Mouse (Mus musculus) thymus, adult 2 months (tissue): ENCODE measurements around the gene Fbxl20. TPM values are rescaled to one million over a fixed set of nuclear protein-coding genes. Genes with fewer than 3 reads are reported as not detected.
"Not testable (repeated sequence)": the region's sequence is repeated elsewhere in the genome, so short reads cannot be mapped to it uniquely, and the experiment has no call there.

Experiments used
- DNase-seq: peaks from one replicate; pipeline ENCODE4 v3.0.0; 2021
- H3K27ac ChIP-seq: fragments of 200-500 bp; 2 replicates; pipeline ENCODE4 v1.5.1; 2012; ENCODE audit warnings: low read length, control low read depth; ENCODE audit not compliant: control insufficient read depth, insufficient read depth
- H3K27me3 ChIP-seq: fragments of 200-500 bp; 2 replicates; pipeline ENCODE4 v1.6.1; 2012; ENCODE audit warnings: mild to moderate bottlenecking, low read length, moderate library complexity, mixed read lengths; ENCODE audit not compliant: control insufficient read depth, insufficient read depth
- H3K36me3 ChIP-seq: fragments of 200-500 bp; 2 replicates; pipeline ENCODE4 v1.6.1; 2012; ENCODE audit warnings: mild to moderate bottlenecking, low read length, moderate library complexity; ENCODE audit not compliant: control insufficient read depth, insufficient read depth
- H3K4me1 ChIP-seq: fragments of 200-500 bp; replicated peaks from 2 replicates; pipeline ENCODE4 v1.6.1; 2012; ENCODE audit warnings: low read length; ENCODE audit not compliant: control insufficient read depth, insufficient read depth
- H3K4me3 ChIP-seq: fragments of 200-500 bp; 2 replicates; pipeline ENCODE4 v1.5.1; 2012; ENCODE audit warnings: mild to moderate bottlenecking, low read length, control low read depth, moderate library complexity; ENCODE audit not compliant: control insufficient read depth, insufficient read depth
- CTCF ChIP-seq: fragments of 200-500 bp; IDR thresholded peaks from 2 replicates; pipeline ENCODE4 v1.5.1; 2012; ENCODE audit warnings: mild to moderate bottlenecking, control low read depth, low read length, moderate library complexity, borderline replicate concordance; ENCODE audit not compliant: control insufficient read depth, poor library complexity, insufficient read depth; ENCODE audit errors: extremely low read depth
- POLR2A ChIP-seq: fragments of 200-500 bp; IDR thresholded peaks from 2 replicates; pipeline ENCODE4 v1.6.1; 2012; ENCODE audit warnings: mild to moderate bottlenecking, low read length, control low read depth, moderate library complexity; ENCODE audit not compliant: control insufficient read depth, poor library complexity, insufficient read depth; ENCODE audit errors: extremely low read depth
- WGBS: fragments of 180-500 bp; shearing (Covaris S2); methylation state at CpG from one replicate; pipeline ENCODE4 v1.1.7; 2018; 5-methylcytosine and 5-hydroxymethylcytosine counted together
- polyA plus RNA-seq: library from polyadenylated mRNA; depleted of rRNA; stranded (reverse); fragments of >200 nt; gene quantifications from 2 replicates; pipeline ENCODE4 v1.2.3, GENCODE M21; 2012; rRNA removed

The Fbxl20 gene
- 37.8 and 40.3 TPM in 2 replicates for polyA plus RNA-seq

DNA sequence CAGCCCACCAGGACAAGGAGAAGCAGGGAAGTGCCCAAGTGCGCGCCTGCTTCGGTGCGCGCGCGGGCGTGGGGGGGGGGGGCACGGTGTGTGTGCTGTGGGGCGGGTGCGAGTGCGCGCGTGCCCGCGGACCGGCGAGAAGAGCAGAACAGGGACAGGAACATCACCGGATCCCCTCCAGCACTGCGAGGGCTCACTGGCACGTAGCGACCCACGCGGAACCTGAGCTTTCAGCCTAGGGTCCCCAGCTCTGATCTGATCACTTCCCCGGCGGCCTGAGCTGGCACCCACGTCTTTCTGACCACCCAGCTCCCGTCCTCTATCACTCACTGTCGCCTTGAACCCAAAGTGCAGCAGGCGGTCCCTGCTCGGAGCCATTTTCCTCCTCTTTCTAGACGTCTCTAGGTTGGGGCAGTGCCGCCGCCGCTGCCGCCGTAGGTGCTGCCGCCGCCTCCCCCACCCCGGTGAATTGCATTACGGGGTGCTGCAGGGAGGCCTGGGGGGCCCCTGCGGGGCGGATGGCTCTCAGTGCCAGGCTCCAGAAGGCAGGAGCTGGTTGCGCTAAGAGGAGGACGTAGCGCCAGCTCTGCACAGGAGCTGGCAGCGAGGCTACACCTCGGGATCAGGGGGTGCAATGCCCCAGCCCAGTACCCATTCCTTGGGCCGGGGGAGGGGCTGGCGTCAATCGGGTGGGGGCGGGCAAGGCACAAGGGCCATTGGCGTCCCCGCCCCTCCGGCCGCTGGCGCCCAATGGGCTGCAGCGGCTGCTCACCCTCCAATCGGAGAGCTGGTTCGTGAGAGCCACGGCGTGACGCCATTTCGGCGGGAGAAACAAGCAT, at the start of gene Fbxl20:
Gene Fbxl20 (minus strand): TSS at position 618 of the 839 bp plus-strand sequence.
- no peaks in the 10 kb centered on the region for H3K27me3 ChIP-seq
- H3K4me3 ChIP-seq, result peak within 1 kb of the TSS; percentile 96
- H3K36me3 ChIP-seq, result peaks cover 3% of the 10 kb centered on the region; the same call in 1 of the 2 replicates
- under 1% methylated on average over 64 of the region's 65 CpGs for WGBS
- peaks cover 8% of the 10 kb centered on the region for H3K4me1 ChIP-seq
- peak; percentile 85 for DNase-seq
- H3K27ac ChIP-seq, result peak within 1 kb of the TSS; percentile 53
- no peak for TF ChIP-seq CTCF
- 0 out of 2 replicates have a peak, but pooled peaks have one; percentile 27 for TF ChIP-seq POLR2A

DNA sequence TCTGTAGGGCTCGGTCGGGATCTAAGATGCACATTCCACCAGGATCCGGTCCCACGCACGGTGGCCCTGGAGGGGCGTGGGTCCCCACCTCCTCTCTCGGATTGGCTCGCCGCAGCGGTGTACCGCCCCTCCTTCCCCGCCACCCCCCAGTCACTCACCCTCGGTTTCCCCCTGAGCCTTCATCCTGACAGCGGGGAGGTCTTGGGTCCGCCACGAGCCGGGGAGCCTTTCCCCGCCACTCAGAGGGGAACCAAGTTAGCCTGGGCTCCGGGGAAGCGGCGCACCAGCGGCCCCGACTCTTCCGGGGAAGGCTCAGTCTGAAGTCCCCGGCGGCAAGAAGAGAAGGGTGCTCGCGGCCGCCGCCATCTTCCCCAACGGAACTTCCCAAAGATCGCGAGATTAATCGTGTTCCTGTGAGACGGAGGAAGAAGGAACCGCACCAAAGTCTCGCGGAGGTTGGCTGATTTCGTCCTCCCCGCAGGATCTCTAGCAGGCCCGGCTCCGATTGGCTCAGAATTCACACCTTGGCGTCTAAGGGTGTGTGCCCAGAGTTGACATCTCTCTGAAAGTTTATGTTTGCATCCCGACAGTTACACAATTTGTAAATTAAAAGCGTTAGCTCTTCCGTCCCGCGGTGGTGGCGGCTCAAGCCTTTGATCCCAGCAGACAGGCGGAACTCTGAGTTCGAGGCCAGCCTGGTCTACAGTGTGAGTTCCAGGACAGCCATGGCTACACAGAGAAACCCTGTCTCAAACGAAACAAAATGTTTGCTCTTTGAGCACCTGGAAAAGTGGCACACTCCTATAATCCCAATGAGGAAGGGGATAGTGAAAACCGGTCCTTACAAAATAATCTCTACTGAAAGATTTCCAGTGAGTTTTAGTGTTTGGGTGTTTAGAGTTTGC, 43.0 kb upstream of the Fbxl20 start, which contains the start of gene Med1:
Gene Med1 (minus strand): TSS at position 393 of the 905 bp plus-strand sequence.
- Histone ChIP-seq H3K27me3 (no peaks in the 10 kb centered on the region), H3K4me1 (peaks cover 9% of the 10 kb centered on the region), H3K36me3 (peaks cover 6% of the 10 kb centered on the region), H3K27ac (peak within 1 kb of the TSS; percentile 81), H3K4me3 (peak within 1 kb of the TSS; percentile 68)
- WGBS, result under 1% methylated on average over 52 of the region's 53 CpGs
- DNase-seq, result peak; percentile 92
- TF ChIP-seq CTCF, result peak; percentile 16; the same call in 1 of the 2 replicates
- no peak; the same call in 1 of the 2 replicates for TF ChIP-seq POLR2A

DNA sequence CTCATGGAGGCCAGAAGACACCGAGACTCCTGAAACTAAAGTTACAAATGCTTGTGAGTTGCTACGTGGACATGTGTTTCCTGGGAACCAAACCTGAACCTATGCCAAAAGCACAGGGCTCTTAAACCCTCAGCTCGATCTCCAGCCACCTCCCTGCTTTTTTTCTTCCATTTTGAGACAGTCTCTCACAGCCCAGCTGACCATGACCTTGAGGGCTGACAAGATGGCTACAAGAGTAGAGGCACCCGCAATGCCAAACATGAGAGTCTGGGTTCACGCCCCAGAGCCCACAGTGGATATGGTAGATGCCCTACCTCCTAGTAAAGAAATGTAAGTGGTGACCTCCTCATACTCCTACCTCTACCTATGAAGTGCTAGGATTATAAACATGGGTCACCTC, 40.6 kb upstream of the Fbxl20 start:
- 88% methylated on average over 5 of the region's 5 CpGs for WGBS
- Histone ChIP-seq H3K36me3 (peaks cover 20% of the 10 kb centered on the region), H3K4me1 (peaks cover 9% of the 10 kb centered on the region), H3K27me3 (no peaks in the 10 kb centered on the region), H3K27ac (no peak overlapping the region), H3K4me3 (no peak overlapping the region)
- no peak for DNase-seq
- TF ChIP-seq CTCF (no peak), POLR2A (no peak)

DNA sequence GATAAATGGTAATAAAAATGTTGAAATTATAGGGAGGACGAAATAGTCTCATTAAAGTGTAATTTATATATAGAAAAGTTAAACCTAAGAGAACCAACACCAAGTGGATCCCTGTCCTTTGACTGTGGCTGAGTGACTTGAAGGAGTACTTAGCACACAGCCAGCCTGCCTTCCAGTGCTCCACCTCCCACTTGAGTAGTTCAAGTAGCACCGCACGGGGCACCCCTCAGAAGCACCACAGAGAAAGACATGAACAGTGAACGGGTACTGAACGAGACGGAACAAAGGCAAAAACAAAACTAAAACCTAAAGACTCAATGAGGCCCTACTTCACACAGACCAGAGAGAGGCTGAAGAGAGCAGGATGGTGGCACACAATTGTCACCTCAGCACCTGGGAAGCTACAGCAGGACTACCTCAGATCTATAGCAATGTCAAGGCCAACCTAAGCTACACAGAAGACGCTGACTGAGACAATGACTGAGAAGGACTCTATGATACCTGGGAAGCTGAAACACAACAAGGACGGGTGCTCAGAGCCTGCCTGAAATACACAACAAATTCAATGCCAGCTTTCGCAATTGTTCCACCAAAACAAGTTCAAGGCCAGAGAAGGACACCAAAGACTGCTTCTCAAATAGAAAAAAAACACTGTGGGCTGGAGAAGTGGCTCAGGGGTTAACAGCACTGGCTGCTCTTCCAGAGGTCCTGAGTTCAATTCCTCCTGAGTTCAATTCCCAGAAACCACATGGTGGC, 37.6 kb upstream of the Fbxl20 start:
- TF ChIP-seq CTCF (no peak), POLR2A (no peak)
- DNase-seq, result no peak
- no peak overlapping the region for H3K27ac ChIP-seq

DNA sequence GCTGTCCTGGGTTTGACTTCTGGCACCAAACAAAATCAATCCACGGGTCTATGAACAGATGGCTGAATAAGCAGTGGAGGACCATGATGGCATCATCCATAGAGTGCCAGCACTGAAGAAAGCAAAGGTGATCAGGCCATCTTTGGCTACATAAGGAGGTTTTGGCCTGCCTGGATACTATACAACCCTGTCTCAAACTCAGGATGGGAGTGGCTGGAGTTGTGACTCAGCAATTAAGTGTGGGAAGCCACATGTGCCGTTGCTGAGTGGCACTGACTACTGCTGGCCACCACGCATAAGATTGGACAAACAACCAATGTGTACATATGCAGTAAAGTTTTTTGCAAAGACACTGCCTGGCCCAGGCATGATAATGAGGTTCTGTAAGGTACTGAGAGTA, 31.9 kb upstream of the Fbxl20 start:
- not testable (repeated sequence) for H3K4me3 ChIP-seq, H3K27ac ChIP-seq, DNase-seq, H3K4me1 ChIP-seq, H3K27me3 ChIP-seq
- WGBS, result 88% methylated on average over 3 of the region's 3 CpGs
- peaks cover 72% of the 10 kb centered on the region for H3K36me3 ChIP-seq

More for the DNA sequence above, 37.6 kb upstream of the Fbxl20 start:
- Histone ChIP-seq H3K27me3 (no peaks in the 10 kb centered on the region), H3K4me3 (no peak overlapping the region), H3K36me3 (peaks cover 41% of the 10 kb centered on the region), H3K4me1 (peaks cover 5% of the 10 kb centered on the region)
- WGBS, result 96% methylated on average over 9 of the region's 9 CpGs

DNA sequence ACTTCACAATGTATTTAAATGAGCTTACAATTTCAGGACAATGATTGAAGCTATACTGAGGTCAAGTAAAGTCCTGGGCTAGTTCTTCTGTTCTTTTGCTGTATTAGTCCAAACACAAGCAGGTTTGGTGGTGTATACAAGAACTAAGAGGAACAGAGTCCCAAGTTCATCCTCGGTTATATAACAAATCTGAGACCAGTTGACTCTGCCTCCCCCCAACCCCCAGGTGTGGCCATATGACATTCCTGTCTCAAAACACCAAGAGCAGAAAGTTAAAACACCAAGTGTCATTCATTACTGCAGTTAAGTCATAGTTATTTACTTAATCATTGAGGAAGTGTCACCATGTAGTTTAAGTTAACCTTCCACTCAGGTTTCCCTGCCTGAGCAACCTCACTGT, 18.2 kb upstream of the Fbxl20 start:
- no peaks in the 10 kb centered on the region for H3K27me3 ChIP-seq
- peaks cover 80% of the 10 kb centered on the region for H3K36me3 ChIP-seq
- no peak for DNase-seq
- TF ChIP-seq POLR2A (no peak), CTCF (no peak)
- WGBS, result 84% methylated on average over 1 of the region's 1 CpGs
- no peak overlapping the region for H3K27ac ChIP-seq
- no peaks in the 10 kb centered on the region for H3K4me1 ChIP-seq
- no peak overlapping the region for H3K4me3 ChIP-seq
